Mouse (Mus musculus) embryonic stem cell, embryonic (primary cell): ENCODE measurements at regions not wholly inside any gene's neighbourhood (a gene's known extent, or its start where the extent isn't known, plus 50 kb on each side); places are given as distances from the start of the nearest gene placed in this dataset.

ENCODE experiments used
- CTCF ChIA-PET, 4 experiments: fragments of 300-600 bp in 2 of 4; fragments of 350-600 bp in 2 of 4; sonication (Branson Sonifier 250); formaldehyde crosslinking; loops; one replicate each; lab custom pipeline; 2022; ENCODE audit warnings: inconsistent platforms in 2 of 4; lab: Charles Lee
- POLR2A ChIA-PET, 4 experiments: fragments of 300-600 bp in 2 of 4; fragments of 350-600 bp in 2 of 4; sonication (Branson Sonifier 250); formaldehyde crosslinking; loops; one replicate each; lab custom pipeline; 2022; ENCODE audit warnings: antibody characterized with exemption in 4 of 4, inconsistent platforms in 1 of 4; lab: Charles Lee

GRCm38 (mm10) chr2:11040005-11040404 lies 131.9 kb upstream of the Prkcq start:
- ChIA-PET CTCF (no interaction called here), POLR2A (no interaction called here)

GRCm38 (mm10) chr2:11044727-11045274 lies 127.1 kb upstream of the Prkcq start:
- POLR2A ChIA-PET = no interaction called here
- CTCF ChIA-PET = interaction anchor here in 1 of 4 experiments (0.7 kb wide), 1 partner anchor 903 kb away, joined by 3 read pairs; no protein-coding TSS in a partner anchor

DNA sequence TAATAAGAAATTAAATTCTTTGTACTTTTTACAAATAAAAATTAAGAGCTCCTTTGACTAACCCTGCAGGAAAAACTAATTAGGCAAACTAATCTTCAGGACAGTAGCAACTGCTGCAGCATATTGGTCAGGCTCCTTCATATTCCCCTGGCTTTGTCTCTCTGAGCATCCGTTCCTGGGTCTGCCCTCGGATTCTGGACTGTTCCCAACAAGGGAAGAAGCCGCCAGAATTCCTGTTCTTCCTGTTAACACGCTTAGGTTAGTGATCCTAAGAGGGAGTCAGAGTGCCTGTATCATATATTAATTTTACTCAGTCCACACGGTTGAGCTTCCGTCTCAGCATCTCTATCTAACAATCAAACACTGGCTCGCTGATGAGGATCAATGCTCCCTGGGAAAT lies 120.3 kb upstream of the Prkcq start:
- ChIA-PET POLR2A (no interaction called here), CTCF (no interaction called here)

GRCm38 (mm10) chr2:11059731-11060425 lies 112.0 kb upstream of the Prkcq start:
- ChIA-PET CTCF (interaction anchor here in 1 of 4 experiments (0.8 kb wide), 1 partner anchor 244 kb away, joined by 3 read pairs; no protein-coding TSS in a partner anchor), POLR2A (no interaction called here)

- POLR2A ChIA-PET = no interaction called here
- CTCF ChIA-PET = interaction anchor here in 1 of 4 experiments (0.6 kb wide), 1 partner anchor 186 kb away, joined by 11 read pairs; no protein-coding TSS in a partner anchor
These were observed 104.5 kb upstream of the Prkcq start for GRCm38 (mm10) chr2:11067384-11067783.

DNA sequence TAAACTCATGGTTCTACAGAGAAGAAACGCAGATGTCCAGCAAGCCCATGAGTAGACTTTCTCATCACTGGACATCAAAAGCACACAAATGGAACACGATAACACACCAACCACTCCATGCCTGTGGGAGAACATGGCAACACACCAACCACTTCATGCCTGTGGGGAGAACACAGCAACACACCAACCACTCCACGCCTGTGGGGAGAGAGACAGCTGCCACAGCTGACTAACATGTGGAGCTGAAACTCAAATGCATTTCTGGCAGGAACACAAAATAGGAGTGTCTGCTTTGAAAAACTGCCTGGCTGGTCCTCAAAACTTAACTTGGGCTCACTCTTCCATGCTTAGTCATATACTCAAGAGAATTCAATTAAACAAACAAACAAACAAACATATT lies 88.4 kb upstream of the Prkcq start:
- CTCF ChIA-PET = no interaction called here
- POLR2A ChIA-PET = no interaction called here

DNA sequence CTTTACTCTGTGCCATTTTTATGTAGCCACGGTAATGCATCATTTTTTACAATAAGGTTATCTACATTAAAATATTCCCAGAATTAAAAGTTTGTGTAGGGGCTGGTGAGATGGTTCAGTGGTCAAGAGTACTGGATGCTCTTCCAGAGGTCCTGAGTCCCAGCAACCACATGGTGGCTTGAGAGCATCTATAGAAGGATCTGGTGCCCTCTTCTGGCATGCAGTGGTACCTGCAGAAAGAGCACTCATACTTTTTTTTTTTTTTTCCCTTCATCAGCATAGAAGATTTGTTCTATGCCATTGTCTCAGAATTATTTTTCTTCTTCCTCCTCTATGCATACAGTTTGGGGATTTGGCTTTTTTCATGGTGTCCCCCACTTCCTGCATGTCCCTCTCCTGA lies 84.9 kb upstream of the Prkcq start:
- CTCF ChIA-PET = no interaction called here
- POLR2A ChIA-PET = no interaction called here

- CTCF ChIA-PET = interaction anchor here in 1 of 4 experiments (0.6 kb wide), 1 partner anchor 193 kb away, joined by 3 read pairs; no protein-coding TSS in a partner anchor
- POLR2A ChIA-PET = interaction anchor here in 1 of 4 experiments (0.6 kb wide), 1 partner anchor 12 kb away, joined by 4 read pairs; no protein-coding TSS in a partner anchor
These were observed 71.9 kb upstream of the Prkcq start for GRCm38 (mm10) chr2:11099834-11100622.

- ChIA-PET CTCF (interaction anchor here in 3 of 4 experiments (0.8 to 2.6 kb wide), 5 partner anchors 174 to 183 kb away, joined by 3 to 8 read pairs (median 5); no protein-coding TSS in a partner anchor), POLR2A (interaction anchor here in 1 of 4 experiments (1.0 kb wide), 1 partner anchor 175 kb away, joined by 3 read pairs; no protein-coding TSS in a partner anchor)
These were observed 58.7 kb upstream of the Prkcq start for GRCm38 (mm10) chr2:11113191-11113590.

DNA sequence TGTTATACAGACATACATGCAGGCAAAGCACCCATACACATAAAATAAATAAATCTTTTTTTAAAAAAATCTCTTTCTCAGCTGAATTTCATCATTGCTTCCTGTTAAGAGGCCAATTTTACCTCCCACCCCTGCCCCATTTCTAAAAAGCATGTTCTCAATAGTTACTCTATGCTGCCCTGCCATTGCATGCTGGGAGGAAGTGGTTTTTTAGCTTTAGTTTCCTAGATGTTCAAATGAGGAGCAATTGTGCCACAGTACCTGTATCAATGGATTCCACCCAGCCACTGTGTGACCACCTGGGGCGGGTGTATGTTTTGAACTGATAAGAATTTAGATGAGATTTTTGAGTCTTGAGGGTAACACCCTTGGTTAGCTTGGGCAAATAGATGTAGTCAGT lies 53.3 kb upstream of the Prkcq start:
- POLR2A ChIA-PET = interaction anchor here in 1 of 4 experiments (0.7 kb wide), 1 partner anchor 686 kb away, joined by 3 read pairs; no protein-coding TSS in a partner anchor
- CTCF ChIA-PET = no interaction called here

DNA sequence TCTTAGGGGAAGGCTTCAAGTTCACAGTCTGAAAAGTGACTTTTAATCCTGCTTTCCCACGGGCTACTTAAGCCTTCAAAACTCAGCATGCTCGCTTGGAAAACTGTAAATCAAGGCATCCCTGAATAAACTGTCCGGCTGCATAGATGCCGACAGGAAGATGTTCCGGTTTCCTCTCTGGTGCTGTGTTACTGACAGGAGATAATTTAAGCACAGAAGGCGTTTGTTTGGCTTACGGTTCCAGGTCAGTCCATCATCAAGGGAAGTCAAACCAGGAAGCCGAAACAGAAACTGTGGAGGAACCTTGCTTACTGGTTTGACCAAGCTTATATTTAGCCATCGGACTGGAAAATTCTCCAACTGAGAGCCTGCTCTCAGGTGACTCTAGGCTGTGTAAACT lies 52.6 kb upstream of the Prkcq start:
- ChIA-PET POLR2A (no interaction called here), CTCF (no interaction called here)
